Comparison of ENCODE assay signal across 30 mouse cellular contexts in genomic region chr6:4706415-4706814, GRCm38 (mm10). TPM values are rescaled to one million over a fixed set of nuclear protein-coding genes. Genes with fewer than 3 reads are reported as not detected.
DNase-seq lines count a peak whose midpoint lies in the region; ATAC-seq lines count a peak whose summit lies in the region.
"Had no signal": no experiment of that assay in that cellular context is flagged by ENCODE, and none has a peak within 500 bp of the region (broad histone marks: within the 10 kb centered on the region; RNA-seq: fewer than 3 reads in every experiment).

No protein-coding gene starts in this region.

- peak; percentile 44 for DNase-seq in embryonic facial prominence, embryonic 14.5 days (ENCODE audit: low spot score)
- DNase-seq in embryonic facial prominence, embryonic 10.5 days (ENCODE audit: low spot score) = no peak
- peak; percentile 20 for DNase-seq in limb, embryonic 11.5 days (ENCODE audit: low spot score)
- no peak for DNase-seq in limb, embryonic 10.5 days (ENCODE audit: low spot score)
- no peak for DNase-seq in hindbrain, embryonic 10.5 days (ENCODE audit: low spot score)
- no peak for DNase-seq in left cerebral cortex, postnatal 14 days (ENCODE audit: low spot score in 2 of 2)
- DNase-seq: adrenal gland, postnatal 10 days; cerebellum, adult 18-20 months; cerebellum, postnatal 10 days; heart, adult 2 months; kidney, adult 8-10 months; kidney, postnatal 4 days; lung, postnatal 4 days; right cerebral cortex, postnatal 25 days; spleen, adult 18-20 months; thymus, adult 18-20 months; thymus, postnatal 25 days had no signal

- 85% methylated on average over 5 of the region's 5 CpGs for WGBS in embryonic facial prominence, embryonic 14.5 days
- 90% methylated on average over 5 of the region's 5 CpGs for WGBS in embryonic facial prominence, embryonic 10.5 days
- 60% methylated on average over 5 of the region's 5 CpGs for WGBS in limb, embryonic 11.5 days
- WGBS in limb, embryonic 10.5 days = 65% methylated on average over 5 of the region's 5 CpGs
- 89% methylated on average over 5 of the region's 5 CpGs for WGBS in hindbrain, embryonic 10.5 days

- H3K9me3 ChIP-seq in embryonic facial prominence, embryonic 14.5 days (ENCODE audit: control insufficient read depth, low read length) = no peaks in the 10 kb centered on the region
- no peaks in the 10 kb centered on the region for H3K9me3 ChIP-seq in embryonic facial prominence, embryonic 10.5 days
- no peaks in the 10 kb centered on the region for H3K9me3 ChIP-seq in limb, embryonic 11.5 days (ENCODE audit: control insufficient read depth, low read length)
- no peaks in the 10 kb centered on the region for H3K9me3 ChIP-seq in limb, embryonic 10.5 days (replicated peaks)
- no peaks in the 10 kb centered on the region for H3K9me3 ChIP-seq in hindbrain, embryonic 10.5 days
- H3K9me3 ChIP-seq: forebrain, embryonic 13.5 days; heart, embryonic 15.5 days; hindbrain, embryonic 13.5 days; limb, embryonic 12.5 days; midbrain, embryonic 13.5 days; neural tube, embryonic 15.5 days had no signal

- no peak overlapping the region for H3K4me2 ChIP-seq in embryonic facial prominence, embryonic 14.5 days (ENCODE audit: low read depth, low read length)
- H3K4me2 ChIP-seq in limb, embryonic 11.5 days (ENCODE audit: low read depth, severe bottlenecking) = no peak overlapping the region
- H3K4me2 ChIP-seq: forebrain, embryonic 13.5 days; heart, embryonic 15.5 days; hindbrain, embryonic 13.5 days; limb, embryonic 12.5 days; liver, embryonic 11.5 days; midbrain, embryonic 13.5 days; neural tube, embryonic 15.5 days had no signal

- no peak overlapping the region for H3K27ac ChIP-seq in embryonic facial prominence, embryonic 14.5 days (replicated peaks; ENCODE audit: low read depth, low read length)
- H3K27ac ChIP-seq in embryonic facial prominence, embryonic 10.5 days (replicated peaks) = no peak overlapping the region
- no peak overlapping the region for H3K27ac ChIP-seq in limb, embryonic 11.5 days (replicated peaks; ENCODE audit: low read depth, low read length)
- no peak overlapping the region for H3K27ac ChIP-seq in limb, embryonic 10.5 days
- no peak overlapping the region for H3K27ac ChIP-seq in hindbrain, embryonic 10.5 days
- H3K27ac ChIP-seq: forebrain, embryonic 13.5 days; heart, adult 2 months; heart, embryonic 15.5 days; hindbrain, embryonic 13.5 days; kidney, postnatal 0 days; limb, embryonic 12.5 days; midbrain, embryonic 13.5 days; neural tube, embryonic 15.5 days; stomach, postnatal 0 days had no signal

- no peak for ATAC-seq in embryonic facial prominence, embryonic 14.5 days (ENCODE audit: low read depth)
- no peak for ATAC-seq in limb, embryonic 11.5 days (ENCODE audit: insufficient number of reproducible peaks, low FRiP score, low TSS enrichment, low read depth)
- peak; percentile 66 for ATAC-seq in megakaryocyte progenitor cell, adult 5-6 weeks (replicated peaks; ENCODE audit: poor library complexity)
- ATAC-seq: forebrain, embryonic 13.5 days; intestine, embryonic 16.5 days; midbrain, embryonic 13.5 days; Patski had no signal

- H3K36me3 ChIP-seq in embryonic facial prominence, embryonic 14.5 days (ENCODE audit: control insufficient read depth, insufficient read depth, low read length) = 0 out of 2 replicates have a peak, but pooled peaks cover 19% of the 10 kb centered on the region
- H3K36me3 ChIP-seq in embryonic facial prominence, embryonic 10.5 days (replicated peaks) = peaks cover 37% of the 10 kb centered on the region
- no peaks in the 10 kb centered on the region for H3K36me3 ChIP-seq in limb, embryonic 11.5 days (ENCODE audit: control insufficient read depth, insufficient read depth, low read length)
- H3K36me3 ChIP-seq in limb, embryonic 10.5 days = peaks cover 27% of the 10 kb centered on the region
- H3K36me3 ChIP-seq in hindbrain, embryonic 10.5 days = peaks cover 54% of the 10 kb centered on the region
- H3K36me3 ChIP-seq: heart, embryonic 15.5 days; neural tube, embryonic 15.5 days had no signal

- H3K4me3 ChIP-seq in embryonic facial prominence, embryonic 14.5 days (ENCODE audit: low read depth, low read length) = no peak overlapping the region
- no peak overlapping the region for H3K4me3 ChIP-seq in embryonic facial prominence, embryonic 10.5 days
- H3K4me3 ChIP-seq in limb, embryonic 11.5 days (ENCODE audit: low read depth, low read length) = no peak overlapping the region
- no peak overlapping the region for H3K4me3 ChIP-seq in limb, embryonic 10.5 days
- H3K4me3 ChIP-seq in hindbrain, embryonic 10.5 days = no peak overlapping the region
- H3K4me3 ChIP-seq: forebrain, embryonic 13.5 days; heart, adult 2 months; heart, embryonic 15.5 days; hindbrain, embryonic 13.5 days; limb, embryonic 12.5 days; midbrain, embryonic 13.5 days; neural tube, embryonic 15.5 days had no signal

- H3K4me1 ChIP-seq in embryonic facial prominence, embryonic 14.5 days (ENCODE audit: control insufficient read depth, insufficient read depth, low read length) = no peaks in the 10 kb centered on the region
- H3K4me1 ChIP-seq in embryonic facial prominence, embryonic 10.5 days = no peaks in the 10 kb centered on the region
- no peaks in the 10 kb centered on the region for H3K4me1 ChIP-seq in limb, embryonic 11.5 days (ENCODE audit: control insufficient read depth, insufficient read depth, low read length)
- no peaks in the 10 kb centered on the region for H3K4me1 ChIP-seq in limb, embryonic 10.5 days
- no peaks in the 10 kb centered on the region for H3K4me1 ChIP-seq in hindbrain, embryonic 10.5 days (replicated peaks)
- H3K4me1 ChIP-seq: forebrain, embryonic 13.5 days; hindbrain, embryonic 13.5 days; limb, embryonic 12.5 days; midbrain, embryonic 13.5 days; neural tube, embryonic 15.5 days had no signal

- no peaks in the 10 kb centered on the region for H3K27me3 ChIP-seq in embryonic facial prominence, embryonic 14.5 days (replicated peaks; ENCODE audit: control insufficient read depth, insufficient read depth, low read length)
- no peaks in the 10 kb centered on the region for H3K27me3 ChIP-seq in embryonic facial prominence, embryonic 10.5 days (replicated peaks; ENCODE audit: low read depth, poor library complexity, severe bottlenecking)
- H3K27me3 ChIP-seq in limb, embryonic 11.5 days (ENCODE audit: control insufficient read depth, insufficient read depth, low read length) = no peaks in the 10 kb centered on the region
- H3K27me3 ChIP-seq in limb, embryonic 10.5 days (ENCODE audit: low read depth, poor library complexity, severe bottlenecking) = no peaks in the 10 kb centered on the region
- no peaks in the 10 kb centered on the region for H3K27me3 ChIP-seq in hindbrain, embryonic 10.5 days (ENCODE audit: insufficient read depth, poor library complexity, severe bottlenecking)
- H3K27me3 ChIP-seq: forebrain, embryonic 13.5 days; heart, embryonic 15.5 days; hindbrain, embryonic 13.5 days; limb, embryonic 12.5 days; midbrain, embryonic 13.5 days; neural tube, embryonic 15.5 days; Patski had no signal

- H3K9ac ChIP-seq in embryonic facial prominence, embryonic 14.5 days (ENCODE audit: low read depth, low read length) = no peak overlapping the region
- H3K9ac ChIP-seq in limb, embryonic 11.5 days (ENCODE audit: low read length) = no peak overlapping the region
- H3K9ac ChIP-seq: forebrain, embryonic 13.5 days; heart, embryonic 15.5 days; hindbrain, embryonic 13.5 days; limb, embryonic 12.5 days; midbrain, embryonic 13.5 days; neural tube, embryonic 15.5 days had no signal

- intact Hi-C loops in left cerebral cortex, postnatal 14 days (cut with DNase I) = no loop called here

RNA-seq across cellular contexts. Expression of gene Sgce, which starts 40.6 kb away (rescaled TPM):
- polyA plus RNA-seq in embryonic facial prominence, embryonic 14.5 days (2014; fragmentation: Nextera tagmentation; extraction: Ambion mirVana) = 67.1 and 69.8 TPM in 2 replicates
- 43.8 and 45.1 TPM in 2 replicates for polyA plus RNA-seq in embryonic facial prominence, embryonic 10.5 days (2016; fragmentation: Nextera tagmentation; extraction: Ambion mirVana)
- 49.3 and 53.4 TPM in 2 replicates for polyA plus RNA-seq in limb, embryonic 11.5 days (2014; fragmentation: Nextera tagmentation; extraction: Ambion mirVana)
- 38.5 and 52.3 TPM in 2 replicates for polyA plus RNA-seq in limb, embryonic 10.5 days (2016; fragmentation: Nextera tagmentation; extraction: Ambion mirVana)
- total RNA-seq in megakaryocyte progenitor cell, adult 5-6 weeks (2015) = 0.17 and 0.54 TPM in 2 replicates
- 1.2 TPM in 1 of 2 replicates, not detected in the other for total RNA-seq in megakaryocyte progenitor cell, adult 5-6 weeks (2017)
- polyA plus RNA-seq in hindbrain, embryonic 10.5 days (2016; fragmentation: Nextera tagmentation; extraction: Ambion mirVana) = 60.9 and 65.9 TPM in 2 replicates
- total RNA-seq in left cerebral cortex, postnatal 14 days (2021) = 10 to 100 TPM; 31.3 to 31.6 TPM
- total RNA-seq: MEL had no signal

RNA-seq across cellular contexts. Expression of gene Peg10, which starts 40.7 kb away (rescaled TPM):
- polyA plus RNA-seq in embryonic facial prominence, embryonic 14.5 days (2014; fragmentation: Nextera tagmentation; extraction: Ambion mirVana) = 21.2 and 22.3 TPM in 2 replicates
- polyA plus RNA-seq in embryonic facial prominence, embryonic 10.5 days (2016; fragmentation: Nextera tagmentation; extraction: Ambion mirVana) = 15.7 and 18.1 TPM in 2 replicates
- polyA plus RNA-seq in limb, embryonic 11.5 days (2014; fragmentation: Nextera tagmentation; extraction: Ambion mirVana) = 38.9 and 40.0 TPM in 2 replicates
- polyA plus RNA-seq in limb, embryonic 10.5 days (2016; fragmentation: Nextera tagmentation; extraction: Ambion mirVana) = 32.7 and 33.5 TPM in 2 replicates
- 0.02 and 0.34 TPM in 2 replicates for total RNA-seq in megakaryocyte progenitor cell, adult 5-6 weeks (2015)
- not detected in 2 replicates for total RNA-seq in megakaryocyte progenitor cell, adult 5-6 weeks (2017)
- polyA plus RNA-seq in hindbrain, embryonic 10.5 days (2016; fragmentation: Nextera tagmentation; extraction: Ambion mirVana) = 9.3 and 12.3 TPM in 2 replicates
- 10 to 100 TPM; 10.4 to 11.9 TPM for total RNA-seq in left cerebral cortex, postnatal 14 days (2021)
- total RNA-seq: MEL had no signal

Comparison
In these comparisons a context has a peak if more than half of its experiments do, and no peak if none do; other contexts are left out.
1. DNase-seq: peak in embryonic facial prominence, embryonic 14.5 days (single experiment) and limb, embryonic 11.5 days (single experiment); none in embryonic facial prominence, embryonic 10.5 days (single experiment), limb, embryonic 10.5 days (single experiment), hindbrain, embryonic 10.5 days (single experiment) and left cerebral cortex, postnatal 14 days (0 of 2).